Mouse (Mus musculus) liver, adult 2 months (tissue): ENCODE measurements around the gene Celf1.

Experiments
- CTCF ChIP-seq: fragments of 200-500 bp; IDR thresholded peaks from 2 replicates; pipeline ENCODE4 v1.5.1; 2011; ENCODE audit warnings: low read depth, low read length, control low read depth
- POLR2A ChIP-seq: fragments of 200-500 bp; IDR thresholded peaks from 2 replicates; pipeline ENCODE4 v1.6.1; 2011; ENCODE audit warnings: low read length, control low read depth; ENCODE audit not compliant: insufficient read depth; ENCODE audit errors: extremely low read depth

- TF ChIP-seq CTCF = no peak
- TF ChIP-seq POLR2A = 0 out of 2 replicates have a peak, but pooled peaks have one; percentile 3
Measured at GRCm38 (mm10) chr2:90917999-90918698, 22.0 kb upstream of the Celf1 start.
